Mouse (Mus musculus): ENCODE results near the gene Rxfp4. TPM values are rescaled to one million over a fixed set of nuclear protein-coding genes. Genes with fewer than 3 reads are reported as not detected.
"Not testable (repeated sequence)": the region's sequence is repeated elsewhere in the genome, so short reads cannot be mapped to it uniquely, and the experiment has no call there.

Rxfp4 gene
- polyA plus RNA-seq, 1 experiment: not detected

DNA sequence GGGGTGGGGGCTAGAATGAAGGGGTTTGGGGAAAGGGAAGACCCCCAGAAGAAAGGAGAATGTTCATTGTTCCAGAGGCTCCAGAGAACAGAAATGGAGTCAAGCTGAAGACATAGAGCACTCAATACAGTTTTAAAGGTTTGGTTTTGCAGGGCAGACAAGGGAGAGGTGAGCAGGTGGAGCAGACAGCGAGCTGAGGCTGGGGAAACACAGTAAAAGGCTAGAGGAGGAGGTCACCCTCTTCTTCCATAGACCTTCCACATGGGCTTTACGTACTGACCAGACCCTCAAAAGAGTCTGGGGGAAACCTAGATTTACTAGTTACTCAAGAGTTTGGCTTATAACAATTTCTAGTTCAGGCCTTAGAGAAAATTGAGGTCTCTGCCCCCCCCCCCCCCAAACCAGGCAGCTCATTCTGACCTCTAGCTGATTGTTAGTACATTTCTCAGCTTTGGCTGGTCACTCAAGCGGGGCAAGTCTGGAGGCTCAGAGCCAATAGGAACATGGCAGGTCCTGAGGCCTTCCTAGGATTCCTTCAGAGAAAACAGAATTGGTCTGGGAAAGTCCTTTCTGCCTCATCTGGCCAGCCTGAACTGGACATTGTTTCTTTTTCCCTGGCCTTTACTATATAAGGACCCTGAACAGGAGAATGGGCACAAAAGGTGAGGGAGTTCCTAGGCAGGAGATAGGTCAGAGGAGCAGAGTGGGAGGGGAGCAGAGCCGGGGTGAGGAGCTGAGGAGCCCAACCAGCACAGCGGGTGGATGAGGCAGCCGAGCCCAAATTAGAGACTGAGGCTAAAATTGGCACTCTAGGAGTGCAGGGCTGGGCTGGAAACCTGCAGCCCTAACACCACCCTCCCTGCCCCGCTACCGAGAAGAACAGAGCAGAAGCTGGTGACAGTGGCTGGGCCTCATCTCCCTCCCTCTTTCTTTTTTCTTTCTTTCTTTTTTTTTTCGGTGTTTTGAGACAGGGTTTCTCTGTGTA lies 33.5 kb downstream of the Rxfp4 start:
- TF ChIP-seq POLR2A (IDR thresholded peaks at IDR 0.05; ENCODE audit: borderline replicate concordance, extremely low read depth, insufficient read depth, insufficient read length, poor library complexity, severe bottlenecking): no peak
- TF ChIP-seq CTCF (IDR thresholded peaks at IDR 0.05; ENCODE audit: borderline replicate concordance, extremely low read depth, insufficient read depth, insufficient read length): no peak
- no peak for DNase-seq (ENCODE audit: low read depth)

GRCm38 (mm10) chr3:88618074-88618871 lies 34.7 kb downstream of the Rxfp4 start:
- TF ChIP-seq POLR2A (IDR thresholded peaks at IDR 0.05; ENCODE audit: borderline replicate concordance, extremely low read depth, insufficient read depth, insufficient read length, poor library complexity, severe bottlenecking) (no peak), CTCF (IDR thresholded peaks at IDR 0.05; ENCODE audit: borderline replicate concordance, extremely low read depth, insufficient read depth, insufficient read length) (no peak)
- no peak for DNase-seq (ENCODE audit: low read depth)

GRCm38 (mm10) chr3:88616951-88617500 lies 35.9 kb downstream of the Rxfp4 start:
- TF ChIP-seq CTCF (IDR thresholded peaks at IDR 0.05; ENCODE audit: borderline replicate concordance, extremely low read depth, insufficient read depth, insufficient read length): no peak
- TF ChIP-seq POLR2A (IDR thresholded peaks at IDR 0.05; ENCODE audit: borderline replicate concordance, extremely low read depth, insufficient read depth, insufficient read length, poor library complexity, severe bottlenecking): no peak
- DNase-seq (ENCODE audit: low read depth): no peak

GRCm38 (mm10) chr3:88615902-88616391 lies 37.0 kb downstream of the Rxfp4 start:
- DNase-seq (ENCODE audit: low read depth): peak; percentile 73
- TF ChIP-seq CTCF (IDR thresholded peaks at IDR 0.05; ENCODE audit: borderline replicate concordance, extremely low read depth, insufficient read depth, insufficient read length) (no peak), POLR2A (IDR thresholded peaks at IDR 0.05; ENCODE audit: borderline replicate concordance, extremely low read depth, insufficient read depth, insufficient read length, poor library complexity, severe bottlenecking) (no peak)

GRCm38 (mm10) chr3:88615117-88615516 lies 37.8 kb downstream of the Rxfp4 start:
- TF ChIP-seq CTCF (IDR thresholded peaks at IDR 0.05; ENCODE audit: borderline replicate concordance, extremely low read depth, insufficient read depth, insufficient read length) (no peak), POLR2A (IDR thresholded peaks at IDR 0.05; ENCODE audit: borderline replicate concordance, extremely low read depth, insufficient read depth, insufficient read length, poor library complexity, severe bottlenecking) (no peak)
- DNase-seq (ENCODE audit: low read depth): no peak

DNA sequence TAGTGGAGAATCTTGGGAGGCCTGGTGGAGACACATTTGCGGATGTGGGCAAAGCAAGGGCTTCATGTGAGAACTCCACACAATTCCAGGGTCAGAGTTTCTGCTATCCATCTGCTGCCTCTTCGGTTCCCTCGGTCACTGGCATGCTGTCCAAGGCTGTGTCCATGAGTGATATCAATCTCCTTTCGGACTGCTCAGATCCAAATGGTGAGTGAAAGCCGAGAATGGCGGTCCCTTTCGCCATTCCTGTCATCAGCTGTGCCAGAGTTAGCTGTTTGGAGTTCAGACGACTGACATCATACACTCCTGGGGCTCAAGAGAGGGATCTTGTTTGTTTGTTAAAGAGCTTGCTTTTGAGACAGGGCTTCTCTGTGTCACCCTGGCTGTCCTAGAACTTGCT lies 38.5 kb downstream of the Rxfp4 start:
- TF ChIP-seq CTCF (IDR thresholded peaks at IDR 0.05; ENCODE audit: borderline replicate concordance, extremely low read depth, insufficient read depth, insufficient read length): no peak
- no peak for DNase-seq (ENCODE audit: low read depth)

GRCm38 (mm10) chr3:88609066-88609465 lies 43.9 kb downstream of the Rxfp4 start:
- TF ChIP-seq POLR2A (IDR thresholded peaks at IDR 0.05; ENCODE audit: borderline replicate concordance, extremely low read depth, insufficient read depth, insufficient read length, poor library complexity, severe bottlenecking) (no peak), CTCF (IDR thresholded peaks at IDR 0.05; ENCODE audit: borderline replicate concordance, extremely low read depth, insufficient read depth, insufficient read length) (no peak)
- DNase-seq (ENCODE audit: low read depth): no peak

GRCm38 (mm10) chr3:88607758-88608138 lies 45.2 kb downstream of the Rxfp4 start:
- DNase-seq (ENCODE audit: low read depth): no peak
- no peak for TF ChIP-seq POLR2A (IDR thresholded peaks at IDR 0.05; ENCODE audit: borderline replicate concordance, extremely low read depth, insufficient read depth, insufficient read length, poor library complexity, severe bottlenecking)
- no peak for TF ChIP-seq CTCF (IDR thresholded peaks at IDR 0.05; ENCODE audit: borderline replicate concordance, extremely low read depth, insufficient read depth, insufficient read length)

DNA sequence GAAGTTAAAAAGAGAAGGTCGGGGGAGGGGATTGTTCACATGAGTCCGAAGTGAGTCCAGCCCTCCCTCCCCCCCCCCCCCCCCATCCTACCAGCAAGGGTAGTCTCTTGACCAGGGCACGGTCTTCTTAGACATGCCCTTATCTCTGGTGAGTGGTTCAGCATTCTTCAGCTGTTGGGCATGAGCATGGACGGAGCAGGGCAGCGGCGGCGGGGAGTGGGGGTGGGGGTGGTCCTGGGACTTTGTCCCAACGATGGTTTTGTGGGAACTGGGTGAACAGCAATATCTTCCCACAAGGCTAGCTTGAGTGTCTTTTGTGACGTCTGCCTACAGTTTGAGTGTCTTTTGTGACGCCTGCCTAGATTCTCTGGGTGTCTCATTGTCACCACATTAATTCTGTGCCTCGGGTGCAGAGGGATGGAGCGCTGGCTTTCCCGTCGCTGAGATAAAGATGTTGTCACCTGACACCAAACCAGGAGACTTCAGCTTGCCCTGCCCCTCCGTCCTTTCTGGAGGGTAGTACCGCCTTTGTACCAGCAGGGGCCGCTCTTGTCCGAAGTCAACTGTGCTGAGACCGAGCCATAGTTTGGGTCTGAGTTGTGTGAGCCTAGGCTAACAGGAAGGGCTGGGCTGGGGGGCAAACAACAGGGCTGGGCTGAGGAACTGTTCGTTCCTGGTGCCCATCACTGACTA lies 45.7 kb downstream of the Rxfp4 start:
- TF ChIP-seq POLR2A (IDR thresholded peaks at IDR 0.05; ENCODE audit: borderline replicate concordance, extremely low read depth, insufficient read depth, insufficient read length, poor library complexity, severe bottlenecking) (no peak), CTCF (IDR thresholded peaks at IDR 0.05; ENCODE audit: borderline replicate concordance, extremely low read depth, insufficient read depth, insufficient read length) (peak; percentile 99)
- peak; percentile 91 for DNase-seq (ENCODE audit: low read depth)

DNA sequence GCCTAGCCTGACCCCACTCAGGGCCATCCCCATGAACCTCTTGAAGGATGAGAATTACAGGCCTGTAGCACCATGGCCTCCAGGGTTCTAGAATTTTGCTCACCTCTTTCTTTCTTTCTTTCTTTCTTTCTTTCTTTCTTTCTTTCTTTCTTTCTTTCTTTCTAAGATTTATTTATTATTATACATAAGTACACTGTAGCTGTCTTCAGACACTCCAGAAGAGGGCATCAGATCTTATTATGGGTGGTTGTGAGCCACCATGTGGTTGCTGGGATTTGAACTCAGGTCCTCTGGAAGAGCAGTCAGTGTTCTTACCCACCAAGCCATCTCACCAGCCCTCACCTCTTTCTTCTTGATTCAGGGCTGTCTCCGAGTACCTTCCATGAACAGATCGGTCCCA lies 47.3 kb downstream of the Rxfp4 start, which contains the start of gene Arhgef2:
TSS of gene Arhgef2 (plus strand) at position 301 of the 400 bp plus-strand sequence.
- DNase-seq (ENCODE audit: low read depth): not testable (repeated sequence)

DNA sequence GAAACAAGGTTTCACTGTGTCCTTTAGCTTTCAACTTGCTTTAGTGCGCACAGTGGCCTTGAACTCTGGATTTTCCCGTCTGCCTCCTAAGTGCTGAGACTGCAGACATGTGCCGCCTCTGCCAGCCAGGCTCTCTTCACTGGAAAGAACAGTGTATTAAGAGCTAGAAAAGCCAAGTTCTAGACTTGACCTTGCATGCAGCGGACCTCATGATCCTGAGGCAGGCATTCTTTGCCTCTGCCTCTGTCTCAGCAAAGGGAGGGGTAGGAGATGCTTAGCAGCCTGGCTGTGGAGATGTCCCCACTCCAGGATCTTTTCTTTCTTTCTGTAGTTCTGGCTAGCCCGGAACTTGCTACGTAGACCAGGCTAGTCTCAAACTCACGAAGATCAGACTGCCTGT lies 48.1 kb downstream of the Rxfp4 start:
- TF ChIP-seq POLR2A (IDR thresholded peaks at IDR 0.05; ENCODE audit: borderline replicate concordance, extremely low read depth, insufficient read depth, insufficient read length, poor library complexity, severe bottlenecking) (no peak), CTCF (IDR thresholded peaks at IDR 0.05; ENCODE audit: borderline replicate concordance, extremely low read depth, insufficient read depth, insufficient read length) (no peak)
- DNase-seq (ENCODE audit: low read depth): no peak
